Mouse (Mus musculus) liver, embryonic 14.5 days (tissue): Measurements from ENCODE around the gene Dhx58. TPM values are rescaled to one million over a fixed set of nuclear protein-coding genes. Genes with fewer than 3 reads are reported as not detected.
"Not testable (repeated sequence)": the region's sequence is repeated elsewhere in the genome, so short reads cannot be mapped to it uniquely, and the experiment has no call there.

Experiments used
- ATAC-seq: fragments of 200-750 bp; cut with Nextera tagmentation; 2 replicates; pipeline ENCODE4 v1.8.0; 2017; ENCODE audit warnings: moderate number of reproducible peaks, mild to moderate bottlenecking, moderate library complexity; ENCODE audit not compliant: insufficient read depth
- DNase-seq, 3 experiments: peaks; one replicate each; pipeline ENCODE4 v3.0.0-alpha.2; 2012 to 2013; ENCODE audit warnings: low read depth in 3 of 3, low spot score in 3 of 3
- H3K27ac ChIP-seq: fragments of 300-500 bp; sonication (generic); 2 replicates; pipeline ENCODE4 v1.5.1; 2014; ENCODE audit warnings: moderate library complexity, mild to moderate bottlenecking, control low read depth, inconsistent platforms
- H3K27me3 ChIP-seq: fragments of 300-500 bp; sonication (generic); 2 replicates; pipeline ENCODE4 v1.6.1; 2014; ENCODE audit warnings: mild to moderate bottlenecking, low read length, moderate library complexity; ENCODE audit not compliant: control insufficient read depth, insufficient read depth
- H3K36me3 ChIP-seq: fragments of 300-500 bp; sonication (generic); replicated peaks from 2 replicates; pipeline ENCODE4 v1.6.1; 2014; ENCODE audit warnings: low read depth; ENCODE audit not compliant: control insufficient read depth, insufficient read depth
- H3K4me1 ChIP-seq, 2 experiments: fragments of 200-500 bp in 1 of 2; fragments of 300-500 bp in 1 of 2; sonication (generic) in 1 of 2; replicated peaks; 2 replicates each; pipeline ENCODE4 v1.6.1; 2012 to 2014; ENCODE audit warnings: antibody characterized with exemption in 1 of 2, inconsistent platforms in 1 of 2, low read length in 1 of 2; ENCODE audit not compliant: control insufficient read depth in 2 of 2, insufficient read depth in 2 of 2
- H3K4me2 ChIP-seq: fragments of 300-500 bp; sonication (generic); 2 replicates; pipeline ENCODE4 v1.6.1; 2014; ENCODE audit warnings: low read depth, mild to moderate bottlenecking, control low read depth, moderate library complexity
- H3K4me3 ChIP-seq, 2 experiments: fragments of 200-500 bp in 1 of 2; fragments of 300-500 bp in 1 of 2; sonication (generic) in 1 of 2; 2 replicates each; pipeline ENCODE4 v1.5.1; 2012 to 2014; ENCODE audit warnings: low read depth in 2 of 2, low read length in 2 of 2, mild to moderate bottlenecking in 2 of 2, control low read depth in 1 of 2, inconsistent platforms in 1 of 2, moderate library complexity in 1 of 2; ENCODE audit not compliant: insufficient read depth in 1 of 2
- H3K9ac ChIP-seq: fragments of 300-500 bp; sonication (generic); replicated peaks from 2 replicates; pipeline ENCODE4 v1.6.1; 2014; ENCODE audit warnings: mild to moderate bottlenecking, control low read depth, moderate library complexity
- H3K9me3 ChIP-seq: fragments of 300-500 bp; sonication (generic); 2 replicates; pipeline ENCODE4 v1.6.1; 2016; ENCODE audit warnings: low read length, mixed read lengths; ENCODE audit not compliant: control insufficient read depth
- CTCF ChIP-seq: IDR thresholded peaks from 2 replicates; pipeline ENCODE4 v1.5.1; 2016; ENCODE audit warnings: antibody characterized with exemption, low read depth, control low read depth
- EP300 ChIP-seq: IDR thresholded peaks from 2 replicates; pipeline ENCODE4 v1.6.1; 2016; ENCODE audit warnings: antibody characterized with exemption, low read depth
- WGBS: fragments of 180-500 bp; shearing (Covaris S2); extraction: QIAGEN DNeasy Blood & Tissue Kit; methylation state at CpG from one replicate; pipeline ENCODE4 v1.1.7; 2014; ENCODE audit not compliant: insufficient replicate concordance; 5-methylcytosine and 5-hydroxymethylcytosine counted together
- polyA plus RNA-seq, 2 experiments: library from polyadenylated mRNA; depleted of rRNA in 1 of 2; stranded (reverse) in 1 of 2; unstranded in 1 of 2; fragments of >200 nt; fragmentation: Nextera tagmentation in 1 of 2; extraction: Ambion mirVana in 1 of 2; gene quantifications; 2 replicates each; pipeline versions ENCODE4 v1.2.1 to v1.2.3; 2012 to 2014

The Dhx58 gene
- polyA plus RNA-seq, 2 experiments: 1.6 to 1.7 TPM

GRCm38 (mm10) chr11:100671049-100671448 lies 33.0 kb downstream of the Dhx58 start:
- H3K4me2 ChIP-seq: no peak overlapping the region
- H3K4me3 ChIP-seq: no peak overlapping the region
- TF ChIP-seq EP300: no peak
- no peak for TF ChIP-seq CTCF
- H3K36me3 ChIP-seq: no peaks in the 10 kb centered on the region
- no peak overlapping the region for H3K27ac ChIP-seq
- 79% methylated on average over 1 of the region's 1 CpGs for WGBS
- H3K9ac ChIP-seq: no peak overlapping the region
- H3K27me3 ChIP-seq: peaks cover 3% of the 10 kb centered on the region
- no peak for ATAC-seq
- no peak for DNase-seq
- H3K9me3 ChIP-seq: no peaks in the 10 kb centered on the region
- H3K4me1 ChIP-seq: no peaks in the 10 kb centered on the region

GRCm38 (mm10) chr11:100659806-100660205 lies 44.3 kb downstream of the Dhx58 start:
- Histone ChIP-seq H3K36me3 (no peaks in the 10 kb centered on the region), H3K4me3 (no peak overlapping the region), H3K27me3 (no peaks in the 10 kb centered on the region), H3K9me3 (no peaks in the 10 kb centered on the region), H3K4me1 (no peaks in the 10 kb centered on the region), H3K9ac (no peak overlapping the region), H3K27ac (no peak overlapping the region), H3K4me2 (no peak overlapping the region)
- 63% methylated on average over 10 of the region's 10 CpGs for WGBS
- no peak for DNase-seq
- TF ChIP-seq CTCF (no peak), EP300 (no peak)
- ATAC-seq: no peak

GRCm38 (mm10) chr11:100656458-100656857 lies 47.6 kb downstream of the Dhx58 start:
- DNase-seq: no peak
- no peaks in the 10 kb centered on the region for H3K9me3 ChIP-seq
- H3K4me1 ChIP-seq: no peaks in the 10 kb centered on the region
- TF ChIP-seq EP300 (no peak), CTCF (no peak)
- H3K4me2 ChIP-seq: no peak overlapping the region
- H3K27ac ChIP-seq: no peak overlapping the region
- no peaks in the 10 kb centered on the region for H3K36me3 ChIP-seq
- H3K9ac ChIP-seq: no peak overlapping the region
- no peaks in the 10 kb centered on the region for H3K27me3 ChIP-seq
- no peak for ATAC-seq
- H3K4me3 ChIP-seq: no peak overlapping the region
- WGBS: 28% methylated on average over 6 of the region's 6 CpGs

- not testable (repeated sequence) for ATAC-seq, H3K4me3 ChIP-seq, H3K27ac ChIP-seq, H3K9me3 ChIP-seq, H3K4me1 ChIP-seq, DNase-seq, H3K36me3 ChIP-seq, H3K27me3 ChIP-seq, H3K9ac ChIP-seq, H3K4me2 ChIP-seq
- peak; percentile 25; the same call in 1 of the 2 replicates for TF ChIP-seq CTCF
- WGBS: 40% methylated on average over 2 of the region's 3 CpGs
Measured at GRCm38 (mm10) chr11:100655589-100655988, 48.5 kb downstream of the Dhx58 start.

GRCm38 (mm10) chr11:100651748-100652147 lies 52.3 kb downstream of the Dhx58 start:
- no peak for DNase-seq
- 29% methylated on average over 3 of the region's 3 CpGs for WGBS
- no peaks in the 10 kb centered on the region for H3K4me1 ChIP-seq
- TF ChIP-seq CTCF: no peak
- no peaks in the 10 kb centered on the region for H3K36me3 ChIP-seq
- peaks cover 7% of the 10 kb centered on the region for H3K27me3 ChIP-seq
- H3K9me3 ChIP-seq: no peaks in the 10 kb centered on the region
- no peak overlapping the region for H3K27ac ChIP-seq
- H3K9ac ChIP-seq: no peak overlapping the region
- H3K4me2 ChIP-seq: no peak overlapping the region
- H3K4me3 ChIP-seq: no peak overlapping the region
- no peak for ATAC-seq
